Mouse (Mus musculus) lung, adult 2 months (tissue): Measurements from ENCODE around the gene Glis1. TPM values are rescaled to one million over a fixed set of nuclear protein-coding genes. Genes with fewer than 3 reads are reported as not detected.

Experiments used
- DNase-seq: peaks from one replicate; pipeline ENCODE4 v3.0.0; 2022
- H3K4me1 ChIP-seq: fragments of 200-500 bp; 2 replicates; pipeline ENCODE4 v1.6.1; 2011; ENCODE audit warnings: low read length; ENCODE audit not compliant: control insufficient read depth, insufficient read depth
- H3K4me3 ChIP-seq: fragments of 200-500 bp; replicated peaks from 2 replicates; pipeline ENCODE3; 2011; ENCODE audit warnings: low read depth, mild to moderate bottlenecking, control low read depth, low read length; ENCODE audit errors: extremely low read depth
- CTCF ChIP-seq: fragments of 200-500 bp; IDR thresholded peaks from 2 replicates; pipeline ENCODE4 v1.5.1; 2011; ENCODE audit warnings: mild to moderate bottlenecking, low read length, control low read depth; ENCODE audit not compliant: insufficient read depth
- POLR2A ChIP-seq: fragments of 200-500 bp; IDR thresholded peaks from 2 replicates; pipeline ENCODE4 v1.6.1; 2011; ENCODE audit warnings: low read depth, mild to moderate bottlenecking, control low read depth, low read length, borderline replicate concordance; ENCODE audit errors: extremely low read depth
- WGBS: fragments of 180-500 bp; shearing (Covaris S2); methylation state at CpG from one replicate; pipeline ENCODE4 v1.1.7; 2018; 5-methylcytosine and 5-hydroxymethylcytosine counted together
- polyA plus RNA-seq: library from polyadenylated mRNA; depleted of rRNA; stranded (reverse); fragments of >200 nt; gene quantifications from 2 replicates; pipeline ENCODE4 v1.2.3, GENCODE M21; 2012

Gene Glis1
- polyA plus RNA-seq, 1 experiment, result 0.78 TPM

GRCm38 (mm10) chr4:107497430-107497935 lies 63.1 kb downstream of the Glis1 start:
- H3K4me3 ChIP-seq, result no peak overlapping the region
- no peak for DNase-seq
- 84% methylated on average over 18 of the region's 18 CpGs for WGBS
- TF ChIP-seq CTCF, result no peak
- no peaks in the 10 kb centered on the region for H3K4me1 ChIP-seq

GRCm38 (mm10) chr4:107502601-107503051 lies 68.2 kb downstream of the Glis1 start:
- DNase-seq, result no peak
- Histone ChIP-seq H3K4me1 (no peaks in the 10 kb centered on the region), H3K4me3 (no peak overlapping the region)
- WGBS, result 44% methylated on average over 10 of the region's 10 CpGs
- TF ChIP-seq CTCF (no peak), POLR2A (no peak)

- Histone ChIP-seq H3K4me3 (no peak overlapping the region), H3K4me1 (no peaks in the 10 kb centered on the region)
- no peak for DNase-seq
- TF ChIP-seq CTCF (no peak), POLR2A (no peak)
- WGBS, result 89% methylated on average over 11 of the region's 11 CpGs
Measured at GRCm38 (mm10) chr4:107514981-107515380, 80.6 kb downstream of the Glis1 start.

- DNase-seq, result no peak
- Histone ChIP-seq H3K4me1 (no peaks in the 10 kb centered on the region), H3K4me3 (no peak overlapping the region)
- TF ChIP-seq CTCF (no peak), POLR2A (no peak)
- 95% methylated on average over 7 of the region's 7 CpGs for WGBS
Measured at GRCm38 (mm10) chr4:107515626-107516025, 81.2 kb downstream of the Glis1 start.

GRCm38 (mm10) chr4:107518766-107519165 lies 84.4 kb downstream of the Glis1 start:
- Histone ChIP-seq H3K4me3 (no peak overlapping the region), H3K4me1 (no peaks in the 10 kb centered on the region)
- no peak for TF ChIP-seq POLR2A
- no peak for TF ChIP-seq CTCF
- DNase-seq, result no peak
- WGBS, result 83% methylated on average over 11 of the region's 11 CpGs

- H3K4me3 ChIP-seq, result no peak overlapping the region
- no peak for DNase-seq
- TF ChIP-seq CTCF (no peak), POLR2A (no peak)
- H3K4me1 ChIP-seq, result no peaks in the 10 kb centered on the region
- 86% methylated on average over 5 of the region's 5 CpGs for WGBS
Measured at GRCm38 (mm10) chr4:107520071-107520470, 85.7 kb downstream of the Glis1 start.

- Histone ChIP-seq H3K4me1 (no peaks in the 10 kb centered on the region), H3K4me3 (no peak overlapping the region)
- no peak for TF ChIP-seq CTCF
- no peak for TF ChIP-seq POLR2A
- WGBS, result 67% methylated on average over 5 of the region's 5 CpGs
- no peak for DNase-seq
Measured at GRCm38 (mm10) chr4:107520816-107521215, 86.4 kb downstream of the Glis1 start.

GRCm38 (mm10) chr4:107523607-107524151 lies 89.3 kb downstream of the Glis1 start:
- WGBS, result 61% methylated on average over 11 of the region's 11 CpGs

GRCm38 (mm10) chr4:107535126-107535525 lies 100.7 kb downstream of the Glis1 start:
- no peaks in the 10 kb centered on the region for H3K4me1 ChIP-seq
- no peak for DNase-seq
- H3K4me3 ChIP-seq, result no peak overlapping the region
- 43% methylated on average over 11 of the region's 11 CpGs for WGBS
- TF ChIP-seq POLR2A (no peak), CTCF (no peak)

More at GRCm38 (mm10) chr4:107523607-107524151, 89.3 kb downstream of the Glis1 start:
- TF ChIP-seq POLR2A (no peak), CTCF (no peak)
- Histone ChIP-seq H3K4me1 (no peaks in the 10 kb centered on the region), H3K4me3 (no peak overlapping the region)
- no peak for DNase-seq

GRCm38 (mm10) chr4:107538116-107538515 lies 103.7 kb downstream of the Glis1 start:
- DNase-seq, result no peak
- TF ChIP-seq CTCF (no peak), POLR2A (no peak)
- 54% methylated on average over 13 of the region's 13 CpGs for WGBS
- Histone ChIP-seq H3K4me3 (no peak overlapping the region), H3K4me1 (no peaks in the 10 kb centered on the region)

- H3K4me1 ChIP-seq, result no peaks in the 10 kb centered on the region
- WGBS, result 71% methylated on average over 3 of the region's 3 CpGs
- TF ChIP-seq POLR2A, result no peak
- TF ChIP-seq CTCF, result no peak
- no peak overlapping the region for H3K4me3 ChIP-seq
- DNase-seq, result no peak
Measured at GRCm38 (mm10) chr4:107538561-107538960, 104.2 kb downstream of the Glis1 start.
